Mouse (Mus musculus): ENCODE measurements around the gene Bpifb4.

The Bpifb4 gene

DNA sequence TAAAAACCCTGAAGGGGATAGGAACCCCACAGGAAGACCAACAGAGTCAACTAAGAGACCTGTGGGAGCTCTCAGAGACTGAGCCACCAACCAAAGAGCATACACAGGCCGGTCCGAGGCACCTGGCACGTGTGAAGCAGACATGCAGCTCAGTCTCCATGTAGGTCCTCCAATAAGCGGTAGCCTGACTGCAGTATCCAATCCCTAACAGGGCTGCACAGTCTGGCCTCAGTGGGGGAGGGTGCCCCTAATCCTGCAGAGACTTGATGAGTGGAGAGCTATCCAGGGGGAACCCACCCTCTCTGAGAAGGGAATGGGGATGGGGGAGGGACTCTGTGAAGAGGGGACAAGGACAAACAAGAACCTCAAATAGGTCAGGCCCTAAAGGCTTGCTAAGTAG is 67.7 kb downstream of the Bpifb4 start:
- DNase-seq: no peak

DNA sequence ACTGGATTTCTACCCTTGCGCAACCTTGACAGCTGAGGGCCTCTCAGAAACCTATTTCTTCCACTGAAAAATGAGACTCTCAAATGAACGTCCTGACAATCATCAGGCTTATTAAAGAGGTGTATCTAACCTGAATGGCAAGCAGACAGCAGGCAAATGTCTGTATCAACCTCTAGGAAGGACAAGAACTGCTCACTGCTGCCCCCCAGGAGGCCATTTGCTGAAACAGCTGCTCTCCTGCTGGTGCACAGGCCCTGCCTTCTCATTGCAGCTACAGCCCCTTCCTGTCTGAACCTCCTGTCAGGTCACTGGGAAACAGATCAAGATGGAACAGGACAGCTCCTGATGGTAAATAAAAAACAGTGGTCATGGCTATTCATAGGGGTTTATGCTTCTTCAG is 68.3 kb downstream of the Bpifb4 start:
- DNase-seq: no peak

DNA sequence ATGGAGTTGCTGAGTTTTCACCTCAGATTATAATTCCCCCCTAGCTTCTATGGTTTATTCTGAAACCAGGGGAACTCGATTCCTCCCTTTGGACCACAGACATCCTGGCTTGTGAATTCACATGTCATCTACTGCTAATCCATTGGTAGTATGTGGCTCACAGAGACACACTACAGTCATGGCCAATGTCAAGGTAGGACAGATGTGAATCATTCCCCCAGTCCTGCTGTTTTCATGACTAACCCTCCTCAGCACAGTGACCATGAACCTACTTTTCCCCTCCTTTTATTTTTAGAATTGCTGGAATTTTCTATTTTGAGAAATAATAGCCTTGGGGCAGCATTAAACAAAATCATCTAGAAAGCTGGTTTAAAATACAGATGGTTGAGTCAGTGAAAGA is 69.4 kb downstream of the Bpifb4 start:
- no peak for DNase-seq

- DNase-seq: no peak
These were observed 70.0 kb downstream of the Bpifb4 start, which contains the start of gene Bpifa2 for GRCm38 (mm10) chr2:154007965-154008364. Gene Bpifa2, plus strand, starts transcription at chr2:154008265.
